Mouse (Mus musculus) liver, postnatal 0 days (tissue): ENCODE measurements around the gene Vps35l.

Source experiments
- CTCF ChIP-seq: sonication (generic); IDR thresholded peaks from 2 replicates; pipeline ENCODE4 v1.5.1; 2016; ENCODE audit warnings: antibody characterized with exemption, low read depth
- EP300 ChIP-seq: IDR thresholded peaks from 2 replicates; pipeline ENCODE4 v1.6.1; 2016; ENCODE audit warnings: antibody characterized with exemption, low read depth, mild to moderate bottlenecking

DNA sequence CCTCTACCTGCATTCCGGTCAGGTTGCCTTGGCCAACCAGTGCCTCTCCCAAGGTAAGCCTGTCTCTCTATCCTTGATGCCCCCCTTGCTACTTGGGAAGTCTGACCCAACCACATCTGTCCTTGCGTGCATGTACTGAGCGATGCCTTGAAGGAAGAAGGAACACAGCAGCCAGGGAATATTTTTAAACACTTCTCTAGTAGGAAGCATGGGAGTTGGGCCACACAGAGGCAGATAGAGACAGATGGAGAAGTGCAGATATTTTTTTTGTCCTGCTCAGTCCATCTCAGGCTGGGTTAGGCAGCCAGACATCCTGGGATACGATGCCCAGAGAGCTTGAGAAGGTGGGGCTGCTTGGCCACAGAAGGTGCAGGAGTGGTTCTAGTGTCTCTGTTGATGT is 73.6 kb downstream of the Vps35l start:
- TF ChIP-seq CTCF = no peak
- TF ChIP-seq EP300 = no peak
